Mouse (Mus musculus) kidney, postnatal 14 days (tissue): Measurements from ENCODE around the gene Myh14.
A peak's percentile ranks its signal among the peaks of the same experiment; 100 is the strongest.

ENCODE experiments used
- DNase-seq: peaks from one replicate; pipeline ENCODE4 v3.0.0; 2022; ENCODE audit warnings: mixed read lengths

Myh14 gene

GRCm38 (mm10) chr7:44572213-44572701, 98.4 kb downstream of the Myh14 start, which contains the start of gene Napsa:
Gene Napsa, plus strand, starts transcription at chr7:44572380.
- peak; percentile 79 for DNase-seq

DNA sequence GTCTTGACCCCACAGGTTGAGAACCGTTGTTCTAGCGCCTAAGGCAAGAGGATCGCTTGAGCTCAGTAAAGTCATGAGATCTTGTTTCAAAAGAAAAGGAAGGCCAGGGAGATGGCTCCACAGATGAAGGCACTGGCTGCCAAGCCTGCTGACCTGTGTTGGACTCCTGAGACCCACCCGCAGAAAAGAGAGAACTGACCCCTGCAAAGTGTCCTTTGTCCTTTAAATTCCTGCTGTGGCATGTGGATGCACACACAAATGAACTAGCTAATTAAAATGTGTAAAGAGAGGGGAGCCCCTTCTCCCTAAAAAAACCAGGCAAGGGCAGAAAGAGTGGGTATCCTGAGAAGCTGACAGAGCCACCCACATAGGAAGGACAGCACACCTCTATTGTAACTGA, 98.8 kb downstream of the Myh14 start:
- DNase-seq = peak; percentile 61

GRCm38 (mm10) chr7:44570989-44571388, 99.7 kb downstream of the Myh14 start:
- no peak for DNase-seq

GRCm38 (mm10) chr7:44568803-44569202, 101.8 kb downstream of the Myh14 start:
- DNase-seq = no peak

DNA sequence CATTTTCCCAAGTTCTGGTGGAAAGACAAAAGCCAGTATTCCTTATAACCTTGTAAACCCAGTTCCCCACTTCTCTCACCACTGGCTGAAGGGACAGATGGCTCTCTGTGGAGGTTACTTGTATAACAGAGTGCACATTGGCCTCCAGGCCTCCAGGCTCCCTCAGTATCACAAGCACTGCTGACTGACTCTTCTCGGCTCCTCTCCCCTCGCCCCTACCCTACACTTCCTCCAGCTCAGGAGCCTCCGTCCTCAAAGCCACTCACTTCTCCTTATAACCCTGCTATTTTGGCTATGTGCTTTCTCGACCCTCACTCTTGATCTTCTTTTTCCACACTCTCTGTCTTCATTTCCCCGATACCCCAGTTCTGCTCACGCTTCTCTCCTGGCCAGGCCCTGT, 105.2 kb downstream of the Myh14 start:
- DNase-seq = no peak

- peak; percentile 39 for DNase-seq
Observed at GRCm38 (mm10) chr7:44564486-44564885, 106.2 kb downstream of the Myh14 start.

DNA sequence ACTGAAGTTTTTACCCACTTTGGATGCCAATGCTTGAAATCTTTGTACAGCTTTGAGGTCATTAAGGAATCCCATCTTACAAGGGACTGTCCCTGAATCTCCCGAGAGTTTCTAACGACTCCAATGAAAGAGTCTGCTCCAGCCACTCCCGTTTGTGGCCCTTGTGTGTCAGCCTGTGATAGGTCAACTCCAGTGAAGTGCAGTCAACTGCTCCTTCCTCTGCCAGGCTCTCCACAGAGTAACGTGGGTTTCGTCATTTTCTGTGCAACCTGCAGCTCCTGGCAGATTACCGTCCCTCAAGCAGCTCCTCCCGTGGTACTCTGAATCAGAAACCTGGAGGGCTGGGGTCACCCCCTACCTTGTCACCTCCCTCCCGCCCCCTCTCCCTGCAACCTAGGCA, 107.4 kb downstream of the Myh14 start:
- no peak for DNase-seq

- DNase-seq = peak; percentile 88
Observed at GRCm38 (mm10) chr7:44560435-44561400, 109.9 kb downstream of the Myh14 start.

GRCm38 (mm10) chr7:44557629-44558028, 113.0 kb downstream of the Myh14 start:
- no peak for DNase-seq
